Mouse (Mus musculus) liver, adult 2 months (tissue): ENCODE data around the gene Atxn7l1. TPM values are rescaled to one million over a fixed set of nuclear protein-coding genes. Genes with fewer than 3 reads are reported as not detected.

Experiments
- DNase-seq: peaks from one replicate; pipeline ENCODE4 v3.0.0-alpha.2; 2011; ENCODE audit warnings: low read depth, low spot score; ENCODE audit errors: extremely low read depth
- H3K27ac ChIP-seq: fragments of 200-500 bp; replicated peaks from 2 replicates; pipeline ENCODE4 v1.5.1; 2012; ENCODE audit warnings: low read depth, mild to moderate bottlenecking, control low read depth, inconsistent platforms, low read length; ENCODE audit not compliant: insufficient read depth
- H3K27me3 ChIP-seq: fragments of 200-500 bp; 2 replicates; pipeline ENCODE4 v1.6.1; 2012; ENCODE audit warnings: mild to moderate bottlenecking, moderate library complexity, low read length, inconsistent platforms; ENCODE audit not compliant: control insufficient read depth, insufficient read depth
- H3K36me3 ChIP-seq: fragments of 200-500 bp; 2 replicates; pipeline ENCODE4 v1.6.1; 2012; ENCODE audit warnings: low read length, inconsistent platforms; ENCODE audit not compliant: control insufficient read depth, insufficient read depth
- H3K4me1 ChIP-seq: fragments of 200-500 bp; 2 replicates; pipeline ENCODE4 v1.6.1; 2011; ENCODE audit warnings: low read length; ENCODE audit not compliant: control insufficient read depth, insufficient read depth
- H3K4me3 ChIP-seq: fragments of 200-500 bp; 2 replicates; pipeline ENCODE4 v1.5.1; 2011; ENCODE audit warnings: low read depth, mild to moderate bottlenecking, control low read depth, low read length, moderate library complexity; ENCODE audit not compliant: insufficient read depth
- H3K79me2 ChIP-seq: fragments of 200-500 bp; 2 replicates; pipeline ENCODE4 v1.6.1; 2012; ENCODE audit warnings: inconsistent platforms, mild to moderate bottlenecking, low read length, moderate library complexity; ENCODE audit not compliant: control insufficient read depth, insufficient read depth
- H3K9ac ChIP-seq: fragments of 200-500 bp; 2 replicates; pipeline ENCODE4 v1.6.1; 2012; ENCODE audit warnings: low read depth, mild to moderate bottlenecking, control low read depth, inconsistent platforms, low read length
- CTCF ChIP-seq: fragments of 200-500 bp; IDR thresholded peaks from 2 replicates; pipeline ENCODE4 v1.5.1; 2011; ENCODE audit warnings: low read depth, low read length, control low read depth
- POLR2A ChIP-seq: fragments of 200-500 bp; IDR thresholded peaks from 2 replicates; pipeline ENCODE4 v1.6.1; 2011; ENCODE audit warnings: low read length, control low read depth; ENCODE audit not compliant: insufficient read depth; ENCODE audit errors: extremely low read depth
- WGBS: fragments of 180-500 bp; shearing (Covaris S2); methylation state at CpG from one replicate; pipeline ENCODE4 v1.1.7; 2018; 5-methylcytosine and 5-hydroxymethylcytosine counted together
- polyA plus RNA-seq: library from polyadenylated mRNA; depleted of rRNA; stranded (reverse); fragments of >200 nt; gene quantifications from 2 replicates; pipeline ENCODE4 v1.2.3, GENCODE M21; 2012
- total RNA-seq: library from RNA; depleted of rRNA; stranded (reverse); fragments of >200 nt; gene quantifications from 2 replicates; pipeline ENCODE4 v1.2.3, GENCODE M21; 2014

Atxn7l1 gene
- total and polyA plus RNA-seq, 2 experiments: 6.1 to 16.2 TPM

GRCm38 (mm10) chr12:33128702-33129101, 18.8 kb upstream of the Atxn7l1 start:
- WGBS: 82% methylated on average over 7 of the region's 7 CpGs
- no peaks in the 10 kb centered on the region for H3K36me3 ChIP-seq
- H3K27me3 ChIP-seq: no peaks in the 10 kb centered on the region
- no peak for TF ChIP-seq POLR2A
- TF ChIP-seq CTCF: no peak
- no peak overlapping the region for H3K27ac ChIP-seq
- no peak overlapping the region for H3K4me3 ChIP-seq
- no peak for DNase-seq
- H3K9ac ChIP-seq: no peak overlapping the region
- H3K4me1 ChIP-seq: no peaks in the 10 kb centered on the region
- no peaks in the 10 kb centered on the region for H3K79me2 ChIP-seq

DNA sequence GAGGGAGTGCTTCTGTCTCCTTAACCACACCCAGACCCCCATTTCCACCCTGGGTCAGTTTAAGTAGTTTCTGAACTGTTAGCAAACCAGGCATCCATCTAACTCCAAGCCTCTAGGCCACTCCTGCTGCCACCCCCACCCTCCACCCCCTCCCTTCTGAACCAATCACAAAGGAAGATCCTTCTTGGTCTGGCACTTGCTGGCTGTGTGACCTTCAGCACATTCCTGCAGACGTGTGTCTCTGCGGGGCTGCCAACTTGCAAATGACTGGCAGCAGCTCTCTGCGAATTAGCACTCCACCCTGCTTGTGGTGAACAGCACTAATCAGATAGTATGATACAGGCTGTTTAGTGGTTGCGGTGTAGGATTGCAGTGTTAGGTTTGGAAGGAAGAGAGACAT, 18.1 kb upstream of the Atxn7l1 start:
- Histone ChIP-seq H3K9ac (no peak overlapping the region), H3K27me3 (no peaks in the 10 kb centered on the region), H3K4me3 (no peak overlapping the region), H3K4me1 (no peaks in the 10 kb centered on the region), H3K79me2 (no peaks in the 10 kb centered on the region), H3K36me3 (no peaks in the 10 kb centered on the region), H3K27ac (no peak overlapping the region)
- no peak for DNase-seq
- 25% methylated on average over 4 of the region's 4 CpGs for WGBS
- TF ChIP-seq CTCF: no peak
- TF ChIP-seq POLR2A: no peak

DNA sequence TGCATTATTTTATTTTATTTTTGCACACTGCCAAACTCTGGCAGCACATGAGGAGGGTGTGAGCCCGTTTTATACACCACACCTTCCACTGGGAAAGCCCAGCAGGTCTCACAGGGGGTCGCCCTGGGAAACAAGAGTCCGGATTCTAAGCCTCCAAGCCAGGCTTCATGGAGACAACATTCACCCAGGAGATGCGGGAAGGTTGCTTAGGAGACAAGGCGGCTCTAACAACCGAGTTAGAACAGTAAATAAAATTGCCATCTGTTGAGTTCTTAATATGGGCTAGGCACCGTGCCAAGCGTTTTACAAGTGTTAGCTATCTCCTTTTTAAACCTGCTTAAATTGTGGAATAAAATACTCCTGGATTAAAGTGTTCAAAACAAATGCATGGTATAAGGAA, 17.1 kb upstream of the Atxn7l1 start:
- Histone ChIP-seq H3K36me3 (no peaks in the 10 kb centered on the region), H3K9ac (no peak overlapping the region), H3K79me2 (no peaks in the 10 kb centered on the region), H3K27me3 (no peaks in the 10 kb centered on the region), H3K27ac (no peak overlapping the region), H3K4me3 (no peak overlapping the region), H3K4me1 (no peaks in the 10 kb centered on the region)
- DNase-seq: no peak
- no peak for TF ChIP-seq CTCF
- no peak for TF ChIP-seq POLR2A
- WGBS: 69% methylated on average over 8 of the region's 8 CpGs

GRCm38 (mm10) chr12:33131796-33132195, 15.7 kb upstream of the Atxn7l1 start:
- no peak for TF ChIP-seq POLR2A
- TF ChIP-seq CTCF: no peak
- H3K36me3 ChIP-seq: no peaks in the 10 kb centered on the region
- 63% methylated on average over 7 of the region's 7 CpGs for WGBS
- no peak overlapping the region for H3K27ac ChIP-seq
- no peaks in the 10 kb centered on the region for H3K79me2 ChIP-seq
- H3K27me3 ChIP-seq: no peaks in the 10 kb centered on the region
- H3K4me1 ChIP-seq: no peaks in the 10 kb centered on the region
- DNase-seq: no peak
- no peak overlapping the region for H3K9ac ChIP-seq
- no peak overlapping the region for H3K4me3 ChIP-seq

DNA sequence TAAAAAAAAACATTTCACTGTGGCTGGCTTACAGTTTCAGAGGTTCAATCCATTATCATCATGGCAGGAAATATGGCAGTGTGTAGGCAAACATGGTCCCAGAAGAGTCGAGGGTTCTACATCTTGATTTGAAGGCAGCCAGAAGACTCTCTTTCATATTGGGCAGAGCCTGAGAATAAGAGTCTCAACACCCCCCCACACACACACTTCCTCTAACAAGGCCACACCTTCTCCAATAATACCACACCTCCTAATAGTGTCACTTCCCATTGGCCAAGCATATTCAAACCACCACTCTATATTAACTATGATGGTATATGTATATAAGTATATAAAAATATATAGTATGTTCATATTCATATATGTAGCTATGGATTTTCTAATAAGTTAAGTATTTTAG, 9.6 kb upstream of the Atxn7l1 start:
- H3K36me3 ChIP-seq: no peaks in the 10 kb centered on the region

DNA sequence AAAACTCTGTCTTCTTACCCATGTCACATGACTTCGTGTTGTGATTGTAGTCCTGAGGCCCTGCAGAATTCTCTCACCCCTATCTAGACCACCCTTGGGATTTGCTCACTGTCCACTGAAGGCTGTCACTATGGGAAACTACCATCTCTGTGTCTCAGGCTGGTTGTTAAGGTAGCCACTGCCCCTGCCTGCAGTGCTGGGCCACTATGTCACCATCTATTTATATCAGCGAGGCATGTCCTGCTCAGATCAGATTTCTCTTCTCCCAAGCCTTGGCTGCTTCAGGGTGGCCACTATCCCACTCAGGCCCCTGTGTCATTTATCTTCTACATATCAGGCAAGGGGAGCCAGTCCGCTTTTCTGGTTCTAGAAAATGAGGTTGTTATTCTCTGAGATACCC, 8.4 kb upstream of the Atxn7l1 start:
- Histone ChIP-seq H3K79me2 (no peaks in the 10 kb centered on the region), H3K27me3 (no peaks in the 10 kb centered on the region), H3K9ac (no peak overlapping the region), H3K4me1 (no peaks in the 10 kb centered on the region), H3K4me3 (no peak overlapping the region), H3K27ac (no peak overlapping the region), H3K36me3 (no peaks in the 10 kb centered on the region)
- no peak for TF ChIP-seq POLR2A
- no peak for TF ChIP-seq CTCF
- 94% methylated on average over 3 of the region's 3 CpGs for WGBS
- no peak for DNase-seq

More for the DNA sequence above, 9.6 kb upstream of the Atxn7l1 start:
- TF ChIP-seq POLR2A (no peak), CTCF (no peak)
- WGBS: 85% methylated on average over 1 of the region's 1 CpGs
- Histone ChIP-seq H3K9ac (no peak overlapping the region), H3K4me3 (no peak overlapping the region), H3K4me1 (no peaks in the 10 kb centered on the region), H3K27ac (no peak overlapping the region), H3K79me2 (no peaks in the 10 kb centered on the region), H3K27me3 (no peaks in the 10 kb centered on the region)
- DNase-seq: no peak
